Mouse (Mus musculus) thymus, postnatal 0 days (tissue): ENCODE results near the gene Gskip. TPM values are rescaled to one million over a fixed set of nuclear protein-coding genes. Genes with fewer than 3 reads are reported as not detected.
A peak's percentile ranks its signal among the peaks of the same experiment; 100 is the strongest.

Source experiments
- DNase-seq: peaks from one replicate; pipeline ENCODE4 v3.0.0-alpha.2; 2015; ENCODE audit warnings: low spot score
- polyA plus RNA-seq: library from polyadenylated mRNA; unstranded; fragments of >200 nt; fragmentation: Nextera tagmentation; extraction: Ambion mirVana; gene quantifications from 2 replicates; pipeline ENCODE4 v1.2.1, GENCODE M21; 2015

Gene Gskip
- 34.4 and 36.6 TPM in 2 replicates for polyA plus RNA-seq

- peak; percentile 78 for DNase-seq
Measured at GRCm38 (mm10) chr12:105683933-105684901, at the start of gene Gskip. Gskip (plus strand) TSS chr12:105684829.

DNA sequence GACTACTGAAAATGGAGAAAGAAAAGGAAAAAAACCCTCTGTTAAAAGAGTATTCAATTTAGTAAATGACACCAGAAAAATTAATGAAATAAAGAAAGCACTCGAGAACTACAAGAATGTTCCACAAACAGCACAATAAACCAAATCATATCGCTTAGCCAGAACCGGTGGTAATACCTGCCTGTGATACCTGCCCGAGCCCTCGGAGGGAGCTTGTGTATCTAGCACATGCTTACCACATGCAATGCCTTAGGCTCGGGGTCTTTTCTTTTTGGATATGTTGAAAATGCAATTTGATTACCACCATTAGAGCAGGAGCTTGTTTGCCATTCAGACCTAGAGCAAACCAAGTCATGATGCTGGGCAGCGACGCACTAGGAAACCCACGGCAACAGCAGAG lies 48.1 kb upstream of the Gskip start:
- DNase-seq, result no peak

GRCm38 (mm10) chr12:105637554-105637953 lies 47.1 kb upstream of the Gskip start:
- no peak for DNase-seq

GRCm38 (mm10) chr12:105642770-105643321 lies 41.8 kb upstream of the Gskip start:
- no peak for DNase-seq

DNA sequence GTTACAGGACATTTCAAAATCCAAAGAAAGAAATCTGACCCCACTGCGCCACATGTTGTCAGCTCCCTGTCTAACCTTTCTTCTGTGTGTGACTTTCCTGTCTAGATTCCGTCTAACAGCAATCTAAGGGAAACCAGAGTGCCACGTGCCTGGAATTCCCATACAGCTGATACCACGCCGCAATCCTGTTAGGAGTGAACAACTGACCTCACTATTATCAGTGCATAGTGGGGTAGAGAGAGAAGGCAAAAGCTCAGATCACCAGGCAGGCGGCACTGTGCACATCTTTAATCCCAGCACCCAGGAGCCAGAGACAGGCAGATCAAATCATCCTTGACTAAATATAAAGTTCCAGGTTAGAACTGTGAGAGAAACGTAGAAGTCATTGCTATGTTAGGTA lies 28.8 kb upstream of the Gskip start:
- DNase-seq, result no peak

DNA sequence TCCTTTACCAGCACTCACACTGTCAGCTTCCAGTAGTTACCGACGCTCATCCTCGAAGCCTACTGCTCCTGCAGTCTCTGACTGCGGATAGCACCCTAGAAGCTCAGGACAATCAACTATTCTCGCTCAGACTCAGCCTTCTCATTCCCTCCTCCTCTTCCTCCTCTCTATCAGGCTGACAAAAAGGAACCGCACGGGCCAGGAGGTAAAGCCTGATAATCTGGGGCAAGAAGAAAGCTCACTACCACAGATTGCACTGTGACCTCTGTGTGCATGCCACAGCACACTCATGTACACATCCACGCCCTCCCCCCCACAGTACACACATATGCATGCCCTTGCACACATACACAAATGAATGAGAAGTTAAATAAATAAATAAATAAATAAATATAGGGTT lies 8.4 kb upstream of the Gskip start:
- DNase-seq, result no peak

DNA sequence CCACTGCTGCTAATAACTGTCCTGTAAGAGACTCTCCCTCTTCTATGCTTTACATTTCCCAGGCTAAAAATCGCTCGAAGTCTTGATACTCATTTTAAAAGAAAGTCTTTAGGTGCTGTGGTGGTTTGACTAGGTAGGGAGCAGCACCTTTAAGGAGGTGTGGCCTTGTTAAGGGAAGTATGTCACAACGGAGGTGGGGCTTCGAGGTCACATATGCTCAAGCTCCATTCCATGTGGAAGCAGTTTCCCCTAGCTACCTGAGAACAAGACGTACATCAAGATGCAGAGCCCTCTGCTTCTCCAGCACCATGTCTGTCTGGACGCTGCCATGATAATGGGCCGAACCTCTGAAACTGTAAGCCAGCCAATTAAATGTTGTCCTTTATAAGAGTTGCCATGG lies 6.4 kb upstream of the Gskip start:
- DNase-seq, result no peak

DNA sequence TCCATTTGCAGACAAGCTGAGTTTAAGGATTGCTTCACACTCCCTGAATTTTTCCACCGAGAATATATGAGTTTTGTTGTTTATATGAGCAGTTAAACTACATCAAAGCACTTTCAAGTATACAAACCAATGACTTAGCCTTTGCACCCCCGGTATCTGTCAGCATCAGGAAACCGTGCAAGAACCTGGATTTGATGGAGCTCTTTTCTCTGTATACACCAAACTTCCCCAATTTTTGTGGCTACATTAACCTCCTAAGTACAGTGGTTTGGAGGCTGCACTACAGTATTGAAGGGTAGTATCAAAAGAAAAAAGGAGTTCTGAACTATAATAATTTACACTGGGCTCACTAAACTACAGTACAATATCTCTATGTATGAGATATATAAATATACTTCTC lies 5.9 kb upstream of the Gskip start:
- no peak for DNase-seq

- peak; percentile 97 for DNase-seq
Measured at GRCm38 (mm10) chr12:105685001-105685691, 517 bp downstream of the Gskip start, which contains the start of gene Atg2b. Atg2b (minus strand) TSS chr12:105685211.

DNA sequence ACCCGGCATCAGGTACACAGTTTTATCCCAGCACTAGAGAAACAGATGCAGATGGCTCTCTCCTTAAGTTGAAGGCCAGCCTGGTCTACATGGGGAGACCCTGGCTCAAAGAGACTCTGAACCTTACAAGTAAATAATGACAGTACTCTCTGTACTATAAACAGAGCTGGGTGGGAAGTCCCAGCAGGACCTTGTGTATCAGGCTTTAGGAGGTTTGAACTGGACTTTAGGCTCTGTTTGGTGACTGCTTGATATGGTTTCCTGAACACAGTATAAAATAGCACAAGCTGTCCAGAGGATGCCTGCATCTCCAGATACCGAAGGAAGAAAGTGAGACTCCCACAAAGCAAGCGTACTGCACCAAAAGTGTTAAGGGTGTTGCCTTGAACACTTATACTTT lies 2.2 kb downstream of the Gskip start:
- DNase-seq, result no peak

DNA sequence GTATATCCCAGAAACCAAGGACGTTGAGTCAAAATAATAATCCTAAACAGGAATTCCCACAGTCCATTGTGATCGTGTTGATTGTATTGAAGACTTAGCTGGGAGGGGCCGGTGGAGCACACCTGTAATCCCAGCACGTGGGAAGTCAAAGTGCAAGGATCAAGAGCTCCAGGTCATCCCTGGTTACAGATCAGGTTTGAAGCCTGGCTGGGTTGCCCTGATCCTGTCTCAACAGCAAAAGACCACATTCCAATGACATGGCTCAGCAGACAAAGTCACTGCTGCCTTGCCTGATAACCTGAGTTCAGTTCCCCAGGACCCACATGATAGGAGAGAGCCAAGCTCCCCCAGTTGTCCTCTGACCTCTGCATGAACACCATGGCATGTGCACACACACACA lies 2.8 kb downstream of the Gskip start:
- DNase-seq, result no peak

- DNase-seq, result no peak
Measured at GRCm38 (mm10) chr12:105688546-105688945, 3.9 kb downstream of the Gskip start.

GRCm38 (mm10) chr12:105689435-105689834 lies 4.8 kb downstream of the Gskip start:
- peak; percentile 52 for DNase-seq

DNA sequence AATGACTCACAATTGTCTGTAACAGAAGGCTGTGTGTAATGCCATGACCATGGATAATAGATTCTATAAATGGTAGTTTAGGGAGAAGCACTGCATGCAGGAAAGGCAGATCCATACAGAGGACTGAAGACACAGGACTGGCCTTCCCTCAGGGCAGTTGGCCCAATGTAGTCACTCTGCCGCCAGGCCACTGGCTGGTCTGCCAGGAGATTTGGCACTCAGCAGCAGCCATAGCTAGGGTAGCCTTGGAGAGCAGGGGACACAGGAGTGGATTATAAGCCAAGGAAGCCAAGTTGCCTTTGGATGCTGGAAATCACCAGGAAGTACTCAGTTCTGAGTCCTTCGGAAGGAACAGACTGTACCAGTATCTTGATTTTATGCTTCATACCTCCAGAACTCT lies 9.4 kb downstream of the Gskip start:
- no peak for DNase-seq

DNA sequence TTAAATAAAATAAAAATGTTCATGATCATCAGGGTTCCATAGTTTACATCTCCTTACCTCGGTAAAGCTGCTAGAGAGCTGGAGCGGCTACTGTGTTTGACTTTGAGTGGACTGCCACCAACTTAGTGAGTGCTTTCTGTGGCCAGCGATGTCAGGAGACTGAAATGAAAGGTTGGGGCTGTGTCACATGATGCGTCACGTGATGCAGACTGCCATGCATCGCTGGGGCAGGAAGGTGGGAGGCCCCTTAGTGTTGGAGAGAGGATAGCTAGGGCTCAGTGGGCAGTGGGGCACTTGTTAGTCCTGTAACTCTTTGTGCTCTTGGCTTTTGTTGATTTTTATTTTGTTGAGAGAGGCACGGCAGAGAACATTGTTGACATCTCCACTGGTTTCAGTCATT lies 11.2 kb downstream of the Gskip start:
- no peak for DNase-seq

- no peak for DNase-seq
Measured at GRCm38 (mm10) chr12:105697104-105697780, 12.6 kb downstream of the Gskip start.

- no peak for DNase-seq
Measured at GRCm38 (mm10) chr12:105700433-105700832, 15.8 kb downstream of the Gskip start.

- peak; percentile 35 for DNase-seq
Measured at GRCm38 (mm10) chr12:105705799-105706487, 21.3 kb downstream of the Gskip start, which contains the start of gene Ak7. Ak7 (plus strand) TSS chr12:105705976.

- DNase-seq, result peak; percentile 56
Measured at GRCm38 (mm10) chr12:105718616-105719015, 34.0 kb downstream of the Gskip start.

GRCm38 (mm10) chr12:105720196-105720595 lies 35.6 kb downstream of the Gskip start:
- no peak for DNase-seq
